In the genomic region with DNA sequence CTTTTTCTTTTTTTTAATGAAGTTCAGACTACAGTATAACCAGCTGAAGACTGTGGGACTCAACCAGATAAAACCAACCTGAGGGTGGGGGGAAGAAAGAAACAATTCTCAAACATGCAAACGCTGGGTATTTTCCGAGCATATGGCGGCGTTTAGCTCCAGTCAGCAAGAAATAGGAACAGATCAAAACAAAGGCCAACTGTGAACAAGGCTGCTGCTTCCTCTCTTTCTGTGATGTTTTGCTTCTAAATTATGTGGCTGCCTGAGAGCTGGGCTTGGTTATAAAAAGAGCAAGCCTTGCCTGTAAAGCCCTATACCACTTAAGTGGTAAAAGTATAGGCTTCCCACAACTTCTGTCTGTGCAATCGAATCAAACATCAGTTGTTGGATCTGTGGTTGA, we compare ENCODE assay signal across 33 mouse cellular contexts. TPM values are rescaled to one million over a fixed set of nuclear protein-coding genes. Genes with fewer than 3 reads are reported as not detected.
DNase-seq lines count a peak whose midpoint lies in the region; ATAC-seq lines count a peak whose summit lies in the region.
"Had no signal": no experiment of that assay in that cellular context is flagged by ENCODE, and none has a peak within 500 bp of the region (broad histone marks: within the 10 kb centered on the region; RNA-seq: fewer than 3 reads in every experiment).

No protein-coding gene starts in this region.

- ATAC-seq in forebrain, embryonic 14.5 days = no peak
- ATAC-seq in forebrain, embryonic 15.5 days (replicated peaks) = no peak
- ATAC-seq: intestine, postnatal 0 days; liver, embryonic 12.5 days; liver, postnatal 0 days; midbrain, embryonic 13.5 days had no signal

- no peaks in the 10 kb centered on the region for H3K27me3 ChIP-seq in forebrain, embryonic 14.5 days (replicated peaks; ENCODE audit: control insufficient read depth, insufficient read depth, low read length)
- H3K27me3 ChIP-seq in forebrain, embryonic 15.5 days = no peaks in the 10 kb centered on the region
- H3K27me3 ChIP-seq: heart, embryonic 13.5 days; liver, embryonic 12.5 days; midbrain, embryonic 13.5 days had no signal

- no peak overlapping the region for H3K9ac ChIP-seq in forebrain, embryonic 14.5 days (ENCODE audit: low read length)
- no peak overlapping the region for H3K9ac ChIP-seq in forebrain, embryonic 15.5 days (replicated peaks)
- H3K9ac ChIP-seq: heart, embryonic 13.5 days; hindbrain, embryonic 14.5 days; liver, embryonic 12.5 days; liver, postnatal 0 days; midbrain, embryonic 13.5 days had no signal

- no peaks in the 10 kb centered on the region for H3K9me3 ChIP-seq in forebrain, embryonic 14.5 days (replicated peaks; ENCODE audit: control insufficient read depth, low read length)
- H3K9me3 ChIP-seq in forebrain, embryonic 15.5 days = no peaks in the 10 kb centered on the region
- H3K9me3 ChIP-seq: heart, embryonic 13.5 days; liver, embryonic 12.5 days; midbrain, embryonic 13.5 days had no signal

- no peak overlapping the region for H3K4me3 ChIP-seq in forebrain, embryonic 14.5 days (ENCODE audit: low read depth, low read length)
- no peak overlapping the region for H3K4me3 ChIP-seq in forebrain, embryonic 15.5 days
- H3K4me3 ChIP-seq: heart, embryonic 13.5 days; left cerebral cortex, adult 2 months; liver, embryonic 12.5 days; midbrain, embryonic 13.5 days had no signal

- H3K36me3 ChIP-seq in forebrain, embryonic 14.5 days (ENCODE audit: control insufficient read depth, insufficient read depth, low read length) = no peaks in the 10 kb centered on the region
- no peaks in the 10 kb centered on the region for H3K36me3 ChIP-seq in forebrain, embryonic 15.5 days
- H3K36me3 ChIP-seq: heart, embryonic 13.5 days; liver, embryonic 12.5 days; midbrain, embryonic 13.5 days had no signal

- DNase-seq in forebrain, embryonic 14.5 days (ENCODE audit: low spot score) = peak; percentile 42
- peak; percentile 16 to 53 for DNase-seq in layer of hippocampus, adult 18-20 months (ENCODE audit: low spot score in 2 of 2)
- no peak for DNase-seq in layer of hippocampus, adult 9-10 months (ENCODE audit: low spot score)
- DNase-seq in right cerebral cortex, adult 2 months (ENCODE audit: low spot score in 2 of 2) = peak; percentile 23 to 31
- no peak for DNase-seq in right cerebral cortex, postnatal 4 days
- peak; percentile 44 for DNase-seq in telencephalon, adult 2 months (ENCODE audit: low read depth, low spot score)
- DNase-seq in adrenal gland, adult 2 months = no peak
- DNase-seq: adrenal gland, postnatal 36 days; cerebellum, adult 9-10 months; cerebellum, postnatal 36 days; gastrocnemius, postnatal 10 days; heart, postnatal 10 days; kidney, adult 9 months; kidney, postnatal 10 days; liver, postnatal 0 days; lung, postnatal 4 days; retina, postnatal 1 day; thymus, postnatal 4 days had no signal

- no peak overlapping the region for H3K27ac ChIP-seq in forebrain, embryonic 14.5 days (ENCODE audit: low read depth, low read length)
- H3K27ac ChIP-seq in forebrain, embryonic 15.5 days (replicated peaks) = no peak overlapping the region
- H3K27ac ChIP-seq: heart, embryonic 13.5 days; hindbrain, embryonic 14.5 days; left cerebral cortex, adult 2 months; liver, embryonic 12.5 days; midbrain, embryonic 13.5 days had no signal

- no peak overlapping the region for H3K4me2 ChIP-seq in forebrain, embryonic 14.5 days (ENCODE audit: low read length)
- H3K4me2 ChIP-seq in forebrain, embryonic 15.5 days (replicated peaks) = no peak overlapping the region
- H3K4me2 ChIP-seq: heart, embryonic 13.5 days; hindbrain, embryonic 14.5 days; liver, embryonic 12.5 days; midbrain, embryonic 13.5 days had no signal

- WGBS in forebrain, embryonic 14.5 days = 77% methylated on average over 5 of the region's 5 CpGs
- 68% methylated on average over 5 of the region's 5 CpGs for WGBS in forebrain, embryonic 15.5 days

- no peaks in the 10 kb centered on the region; the same call in 1 of the 2 replicates for H3K4me1 ChIP-seq in forebrain, embryonic 14.5 days (ENCODE audit: control insufficient read depth, insufficient read depth, low read length)
- H3K4me1 ChIP-seq in forebrain, embryonic 15.5 days = peaks cover 8% of the 10 kb centered on the region; the same call in 1 of the 2 replicates
- H3K4me1 ChIP-seq: heart, embryonic 13.5 days; liver, embryonic 12.5 days; midbrain, embryonic 13.5 days had no signal

RNA-seq across cellular contexts. Expression of a gene that starts 42.5 kb away (rescaled TPM):
- polyA plus RNA-seq in forebrain, embryonic 14.5 days (2014; fragmentation: Nextera tagmentation; extraction: Ambion mirVana) = not detected in 2 replicates
- not detected in 2 replicates for polyA plus RNA-seq in forebrain, embryonic 15.5 days (2015; fragmentation: Nextera tagmentation; extraction: Ambion mirVana)
- total RNA-seq in layer of hippocampus, adult 18-20 months (2021) = not detected
- not detected for total RNA-seq in adrenal gland, adult 2 months (2021)
- not detected in 2 replicates for polyA plus RNA-seq in adrenal gland, adult 2 months (2012; rRNA removed)
- total RNA-seq: adrenal gland, adult 18-20 months; adrenal gland, postnatal 36 days; gastrocnemius, postnatal 10 days; heart, adult 8-10 months; heart, postnatal 10 days; hematopoietic stem cell, adult 5-6 weeks; left cerebral cortex, adult 2 months; left cerebral cortex, postnatal 36 days; megakaryocyte-erythroid progenitor cell, adult 5-6 weeks had no signal
- polyA plus RNA-seq: heart, embryonic 13.5 days; hindbrain, embryonic 14.5 days; intestine, postnatal 0 days; limb, embryonic 14.5 days; liver, embryonic 12.5 days; lung, embryonic 16.5 days; midbrain, embryonic 13.5 days; neural tube, embryonic 14.5 days had no signal

Comparison
In these comparisons a context has a peak if more than half of its experiments do, and no peak if none do; other contexts are left out.
1. DNase-seq: peak in forebrain, embryonic 14.5 days (single experiment), layer of hippocampus, adult 18-20 months (2 of 2), right cerebral cortex, adult 2 months (2 of 2) and telencephalon, adult 2 months (single experiment); none in layer of hippocampus, adult 9-10 months (single experiment), right cerebral cortex, postnatal 4 days (single experiment) and adrenal gland, adult 2 months (single experiment).